Comparison of ENCODE assay signal across 21 mouse cellular contexts in the genomic region with DNA sequence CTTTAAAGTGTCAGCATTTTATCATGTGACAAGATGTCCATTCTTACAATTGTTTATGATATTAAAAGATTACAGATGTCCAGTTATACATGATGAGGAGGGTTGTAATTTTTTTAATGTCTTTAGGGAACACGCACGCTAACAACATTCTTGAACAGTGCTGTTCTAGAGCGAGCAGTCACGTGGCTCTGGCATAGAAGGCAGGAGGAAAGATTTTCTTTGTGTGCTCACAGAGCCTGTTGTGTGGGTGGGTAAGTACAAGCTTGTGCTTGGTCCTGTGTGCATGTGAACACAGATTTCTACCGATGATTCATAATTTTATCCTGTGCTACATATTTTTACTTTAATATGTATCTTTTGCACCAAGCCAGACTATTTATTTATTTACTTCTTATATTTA.
A peak's percentile ranks its signal among the peaks of the same experiment; 100 is the strongest.
DNase-seq lines count a peak whose midpoint lies in the region; ATAC-seq and TF ChIP-seq lines count a peak whose summit lies in the region.
"Had no signal": no experiment of that assay in that cellular context is flagged by ENCODE, and none has a peak within 500 bp of the region (broad histone marks: within the 10 kb centered on the region; RNA-seq: fewer than 3 reads in every experiment).

No protein-coding gene starts in this region.

- peak in 1 of 2 experiments; percentile 63 for DNase-seq in layer of hippocampus, adult 2 months (ENCODE audit: low spot score in 2 of 2)
- DNase-seq in layer of hippocampus, adult 9-10 months (ENCODE audit: low spot score), result no peak
- no peak for DNase-seq in lung, postnatal 10 days
- DNase-seq: adrenal gland, postnatal 14 days; cerebellum, adult 18-20 months; cerebellum, adult 9-11 months; cerebellum, postnatal 36 days; forebrain, postnatal 0 days; gastrocnemius, postnatal 36 days; heart, adult 11 months; heart, postnatal 36 days had no signal

- TF ChIP-seq POLR2A in myocyte (IDR thresholded peaks at IDR 0.05; ENCODE audit: insufficient read length, low read depth), result no peak

- no peak for TF ChIP-seq CTCF in layer of hippocampus, adult 2 months (conservative IDR thresholded peaks at IDR 0.05)
- no peak for TF ChIP-seq CTCF in C2C12 (IDR thresholded peaks at IDR 0.05; ENCODE audit: control insufficient read depth, insufficient read depth, insufficient read length)

- no peak overlapping the region for H3K9ac ChIP-seq in lung, embryonic 15.5 days
- no peak overlapping the region for H3K9ac ChIP-seq in intestine, embryonic 15.5 days
- H3K9ac ChIP-seq: embryonic facial prominence, embryonic 13.5 days; forebrain, embryonic 13.5 days; forebrain, postnatal 0 days; heart, embryonic 13.5 days had no signal

- H3K27me3 ChIP-seq in lung, embryonic 15.5 days, result no peaks in the 10 kb centered on the region
- H3K27me3 ChIP-seq in C2C12 (ENCODE audit: control insufficient read depth, insufficient read depth, insufficient read length), result no peaks in the 10 kb centered on the region
- H3K27me3 ChIP-seq in myocyte (ENCODE audit: control insufficient read depth, insufficient read depth, insufficient read length), result no peaks in the 10 kb centered on the region
- H3K27me3 ChIP-seq in intestine, embryonic 15.5 days (replicated peaks), result no peaks in the 10 kb centered on the region
- H3K27me3 ChIP-seq: CH12.LX; embryonic facial prominence, embryonic 13.5 days; forebrain, embryonic 13.5 days; heart, embryonic 13.5 days; Patski had no signal

- H3K9me3 ChIP-seq in lung, embryonic 15.5 days, result no peaks in the 10 kb centered on the region
- no peaks in the 10 kb centered on the region for H3K9me3 ChIP-seq in intestine, embryonic 15.5 days
- H3K9me3 ChIP-seq: embryonic facial prominence, embryonic 13.5 days; forebrain, embryonic 13.5 days; heart, embryonic 13.5 days had no signal

- no peak overlapping the region for H3K4me3 ChIP-seq in layer of hippocampus, adult 2 months
- H3K4me3 ChIP-seq in lung, embryonic 15.5 days, result no peak overlapping the region
- no peak overlapping the region for H3K4me3 ChIP-seq in C2C12 (ENCODE audit: insufficient read depth, poor library complexity, severe bottlenecking)
- H3K4me3 ChIP-seq in myocyte, result no peak overlapping the region
- no peak overlapping the region for H3K4me3 ChIP-seq in intestine, embryonic 15.5 days (replicated peaks)
- H3K4me3 ChIP-seq: embryonic facial prominence, embryonic 13.5 days; forebrain, embryonic 13.5 days; heart, embryonic 13.5 days had no signal

- H3K79me2 ChIP-seq in C2C12 (ENCODE audit: control insufficient read depth, insufficient read depth) (no peaks in the 10 kb centered on the region), myocyte (ENCODE audit: control insufficient read depth, insufficient read depth) (no peaks in the 10 kb centered on the region)

- H3ac ChIP-seq in C2C12 (ENCODE audit: control insufficient read depth, insufficient read length, low read depth), result no peak overlapping the region
- H3ac ChIP-seq in myocyte (ENCODE audit: control insufficient read depth, insufficient read length), result no peak overlapping the region

- H3K4me2 ChIP-seq in lung, embryonic 15.5 days, result no peak overlapping the region
- no peak overlapping the region for H3K4me2 ChIP-seq in myocyte (ENCODE audit: low read depth)
- H3K4me2 ChIP-seq in intestine, embryonic 15.5 days (replicated peaks), result no peak overlapping the region
- H3K4me2 ChIP-seq: embryonic facial prominence, embryonic 13.5 days; forebrain, embryonic 13.5 days; heart, embryonic 13.5 days had no signal

- no peaks in the 10 kb centered on the region for H3K79me3 ChIP-seq in C2C12 (ENCODE audit: low read depth)

- WGBS in lung, embryonic 15.5 days, result 56% methylated on average over 5 of the region's 5 CpGs
- 79% methylated on average over 5 of the region's 5 CpGs for WGBS in intestine, embryonic 15.5 days

- H3K4me1 ChIP-seq in lung, embryonic 15.5 days, result peaks cover 9% of the 10 kb centered on the region; the same call in 1 of the 2 replicates
- no peaks in the 10 kb centered on the region for H3K4me1 ChIP-seq in intestine, embryonic 15.5 days (replicated peaks)
- H3K4me1 ChIP-seq: embryonic facial prominence, embryonic 13.5 days; forebrain, embryonic 13.5 days had no signal

- ATAC-seq in lung, embryonic 15.5 days (ENCODE audit: borderline replicate concordance, extremely low read depth, low FRiP score, low TSS enrichment), result peak; percentile 77; the same call in 1 of the 2 replicates
- ATAC-seq in intestine, embryonic 15.5 days, result no peak
- ATAC-seq: activated CD4-positive, CD25-positive, alpha-beta regulatory T cell, adult 4 months; forebrain, embryonic 13.5 days; forebrain, postnatal 0 days; Patski had no signal

- peak overlapping the region; percentile 51 for H3K27ac ChIP-seq in layer of hippocampus, adult 2 months
- no peak overlapping the region for H3K27ac ChIP-seq in lung, embryonic 15.5 days
- H3K27ac ChIP-seq in intestine, embryonic 15.5 days, result no peak overlapping the region
- H3K27ac ChIP-seq: embryonic facial prominence, embryonic 13.5 days; forebrain, embryonic 13.5 days; heart, embryonic 13.5 days had no signal

- no peaks in the 10 kb centered on the region for H3K36me3 ChIP-seq in lung, embryonic 15.5 days
- H3K36me3 ChIP-seq in C2C12 (ENCODE audit: control insufficient read depth, insufficient read depth) (no peaks in the 10 kb centered on the region), myocyte (ENCODE audit: control insufficient read depth, insufficient read depth) (no peaks in the 10 kb centered on the region)
- H3K36me3 ChIP-seq in intestine, embryonic 15.5 days, result no peaks in the 10 kb centered on the region
- H3K36me3 ChIP-seq: embryonic facial prominence, embryonic 13.5 days; heart, embryonic 13.5 days had no signal

TF ChIP-seq in C2C12, 6 proteins besides CTCF, POLR2A, EP300 and RAD21:
- TF ChIP-seq MYOG (IDR thresholded peaks at IDR 0.05; ENCODE audit: control insufficient read depth, extremely low read depth, insufficient read length) (no peak), USF1 (IDR thresholded peaks at IDR 0.05; ENCODE audit: low read depth) (peak; percentile 47)
TF ChIP-seq in C2C12: peak in this region for 1.

TF ChIP-seq in myocyte, 11 proteins besides CTCF, POLR2A, EP300 and RAD21:
- TF ChIP-seq USF1 (IDR thresholded peaks at IDR 0.05; ENCODE audit: low read depth) (peak; percentile 31), MAX (IDR thresholded peaks at IDR 0.05; ENCODE audit: low read depth) (no peak), TCF3 (IDR thresholded peaks at IDR 0.05; ENCODE audit: insufficient read length, low read depth) (no peak), CEBPB (IDR thresholded peaks at IDR 0.05; ENCODE audit: insufficient read depth, poor library complexity, severe bottlenecking) (no peak)
